Mouse (Mus musculus): ENCODE data around the gene Onecut1.

Gene Onecut1

GRCm38 (mm10) chr9:74858111-74858510, 3.6 kb upstream of the Onecut1 start:
- in situ Hi-C loops (cut with MseI, MboI) = loop anchor here (25.0 kb wide), 2 partner anchors 321 to 721 kb away; no protein-coding TSS in a partner anchor

GRCm38 (mm10) chr9:74860461-74860860, 1.3 kb upstream of the Onecut1 start:
- in situ Hi-C loops (cut with MseI, MboI) = loop anchor here (10.0 to 25.0 kb wide), 3 partner anchors 323 to 723 kb away; no protein-coding TSS in a partner anchor

- in situ Hi-C loops (cut with MseI, MboI) = loop anchor here (10.0 to 25.0 kb wide), 3 partner anchors 325 to 725 kb away; no protein-coding TSS in a partner anchor
These were observed 517 bp downstream of the Onecut1 start for GRCm38 (mm10) chr9:74862096-74862780.

GRCm38 (mm10) chr9:74862783-74863654, 1.3 kb downstream of the Onecut1 start:
- in situ Hi-C loops (cut with MseI, MboI) = loop anchor here (10.0 to 25.0 kb wide), 3 partner anchors 326 to 726 kb away; no protein-coding TSS in a partner anchor

- in situ Hi-C loops (cut with MseI, MboI) = loop anchor here (10.0 to 25.0 kb wide), 3 partner anchors 327 to 727 kb away; no protein-coding TSS in a partner anchor
These were observed 2.1 kb downstream of the Onecut1 start for GRCm38 (mm10) chr9:74863655-74864443.

GRCm38 (mm10) chr9:74864471-74864870, 2.8 kb downstream of the Onecut1 start:
- in situ Hi-C loops (cut with MseI, MboI) = loop anchor here (10.0 to 25.0 kb wide), 3 partner anchors 327 to 727 kb away; no protein-coding TSS in a partner anchor

GRCm38 (mm10) chr9:74866596-74867313, 5.0 kb downstream of the Onecut1 start:
- in situ Hi-C loops (cut with MseI, MboI) = loop anchor here (10.0 to 25.0 kb wide), 3 partner anchors 329 to 729 kb away; no protein-coding TSS in a partner anchor

GRCm38 (mm10) chr9:74867641-74868205, 6.0 kb downstream of the Onecut1 start:
- in situ Hi-C loops (cut with MseI, MboI) = loop anchor here (10.0 to 25.0 kb wide), 3 partner anchors 330 to 730 kb away; no protein-coding TSS in a partner anchor

- in situ Hi-C loops (cut with MseI, MboI) = loop anchor here (10.0 to 25.0 kb wide), 3 partner anchors 331 to 731 kb away; no protein-coding TSS in a partner anchor
These were observed 6.7 kb downstream of the Onecut1 start for GRCm38 (mm10) chr9:74868336-74868950.

- in situ Hi-C loops (cut with MseI, MboI) = loop anchor here (5.0 to 25.0 kb wide), 3 partner anchors 334 to 734 kb away; no protein-coding TSS in a partner anchor
These were observed 9.4 kb downstream of the Onecut1 start for GRCm38 (mm10) chr9:74870960-74871688.

- in situ Hi-C loops (cut with MseI, MboI) = no loop called here
These were observed 14.6 kb downstream of the Onecut1 start for GRCm38 (mm10) chr9:74876328-74876727.

GRCm38 (mm10) chr9:74877709-74878108, 16.0 kb downstream of the Onecut1 start:
- in situ Hi-C loops (cut with MseI, MboI) = no loop called here

- in situ Hi-C loops (cut with MseI, MboI) = no loop called here
These were observed 26.1 kb downstream of the Onecut1 start for GRCm38 (mm10) chr9:74887866-74888265.

- in situ Hi-C loops (cut with MseI, MboI) = no loop called here
These were observed 35.0 kb downstream of the Onecut1 start for GRCm38 (mm10) chr9:74896742-74897141.

GRCm38 (mm10) chr9:74897375-74897982, 35.8 kb downstream of the Onecut1 start:
- in situ Hi-C loops (cut with MseI, MboI) = no loop called here

- in situ Hi-C loops (cut with MseI, MboI) = loop anchor here (10.0 kb wide), 2 partner anchors 125 to 135 kb away; partner anchors contain the start of gene Arpp19 (in 1 of the 2)
These were observed 38.4 kb downstream of the Onecut1 start for GRCm38 (mm10) chr9:74900141-74900540.

- in situ Hi-C loops (cut with MseI, MboI) = loop anchor here (5.0 to 10.0 kb wide), 3 partner anchors 47 to 130 kb away; partner anchors contain the start of genes Arpp19 (in 1 of the 2) and Fam214a (in 1 of the 2)
These were observed 43.3 kb downstream of the Onecut1 start for GRCm38 (mm10) chr9:74904866-74905508.

All from mouse trophoblast stem cell (cell line).